Mouse (Mus musculus): ENCODE measurements around the gene Nicn1.

- TF ChIP-seq CTCF (IDR thresholded peaks at IDR 0.05) (no peak), POLR2A (IDR thresholded peaks at IDR 0.05; ENCODE audit: insufficient read depth, low read depth, low read length) (no peak), EP300 (IDR thresholded peaks at IDR 0.05; ENCODE audit: insufficient read depth, low read depth, low read length) (no peak)
Observed at GRCm38 (mm10) chr9:108341801-108342200, 51.6 kb downstream of the Nicn1 start.
